Mouse (Mus musculus) left cerebral cortex, adult 8-10 months (tissue): Measurements from ENCODE around the gene Tnk2. TPM values are rescaled to one million over a fixed set of nuclear protein-coding genes. Genes with fewer than 3 reads are reported as not detected.

Experiments used
- DNase-seq, 2 experiments: peaks; one replicate each; pipeline ENCODE4 v3.0.0; 2022; ENCODE audit warnings: low spot score in 2 of 2
- total RNA-seq, 4 experiments: library from RNA; stranded (reverse); gene quantifications; 2 replicates each; pipeline ENCODE4 v1.2.4; 2022

Gene Tnk2
- total RNA-seq, 4 experiments from 2014 or later = 243 to 266 (median 252) TPM

- DNase-seq = no peak
These were observed 65.4 kb downstream of the Tnk2 start for GRCm38 (mm10) chr16:32709116-32709515.

- no peak for DNase-seq
These were observed 66.9 kb downstream of the Tnk2 start for GRCm38 (mm10) chr16:32710426-32711070.

- DNase-seq = no peak
These were observed 68.5 kb downstream of the Tnk2 start for GRCm38 (mm10) chr16:32712202-32712601.

- DNase-seq = no peak
These were observed 69.9 kb downstream of the Tnk2 start for GRCm38 (mm10) chr16:32713556-32713955.

GRCm38 (mm10) chr16:32715364-32715763 lies 71.7 kb downstream of the Tnk2 start:
- DNase-seq = no peak

GRCm38 (mm10) chr16:32723163-32723562 lies 79.5 kb downstream of the Tnk2 start:
- no peak for DNase-seq

- DNase-seq = no peak
These were observed 80.1 kb downstream of the Tnk2 start for GRCm38 (mm10) chr16:32723767-32724166.

GRCm38 (mm10) chr16:32724259-32724658 lies 80.6 kb downstream of the Tnk2 start:
- no peak for DNase-seq

- no peak for DNase-seq
These were observed 82.8 kb downstream of the Tnk2 start for GRCm38 (mm10) chr16:32726501-32726900.

DNA sequence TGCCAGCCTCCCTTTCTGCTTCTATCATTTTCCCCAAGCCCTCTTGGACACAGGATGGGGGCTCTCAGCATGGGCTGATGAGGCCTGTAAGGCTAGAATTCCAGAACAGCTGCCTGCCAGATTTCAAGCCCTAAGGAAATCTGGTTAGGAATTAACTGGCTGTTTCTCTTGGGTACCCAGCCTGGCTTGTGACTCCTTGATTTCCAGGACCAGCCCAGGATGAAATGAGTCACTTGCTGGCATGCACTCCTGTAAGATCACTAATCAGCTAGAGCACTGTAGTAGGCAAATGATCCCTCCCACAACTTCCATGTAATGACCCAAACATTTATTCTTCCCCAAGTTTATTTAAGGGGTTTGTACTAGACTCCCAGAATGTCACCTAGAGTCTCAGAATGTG lies 84.6 kb downstream of the Tnk2 start:
- no peak for DNase-seq

DNA sequence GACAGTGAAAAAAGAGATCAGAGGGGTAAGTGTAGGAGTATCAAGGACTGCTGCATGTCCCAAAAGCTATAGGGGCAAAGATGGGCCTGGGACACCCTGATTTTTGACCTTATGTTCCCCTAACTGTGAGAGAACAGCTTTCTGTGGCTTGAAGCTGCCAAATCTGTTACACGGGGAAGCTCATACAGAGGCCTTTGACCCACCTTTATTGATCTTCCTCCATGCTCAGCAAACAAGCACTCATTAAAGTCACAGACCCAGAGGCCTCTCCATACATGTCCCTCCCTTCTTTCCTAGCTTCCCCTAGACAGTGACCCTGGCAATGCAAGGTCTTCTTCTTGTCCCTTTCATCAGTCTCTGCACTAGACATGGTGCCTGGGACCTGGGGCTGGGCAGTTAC lies 85.1 kb downstream of the Tnk2 start:
- no peak for DNase-seq

Other genes starting within 250 kb of the Tnk2 start
- gene Tm4sf19, start 243.4 kb upstream of the Tnk2 start, total RNA-seq = under 1 TPM in 1 of 4 experiments, not detected in 3; 0.27 TPM
- gene Tctex1d2, start 224.2 kb upstream of the Tnk2 start, total RNA-seq = 10 to 100 TPM; 17.5 to 21.3 (median 20.0) TPM
- 10 to 100 TPM; 40.0 to 46.7 (median 43.6) TPM for gene Pcyt1a, start 213.0 kb upstream of the Tnk2 start, total RNA-seq
- gene Slc51a, start 156.0 kb upstream of the Tnk2 start, total RNA-seq = not detected
- gene Zdhhc19, start 147.6 kb upstream of the Tnk2 start, total RNA-seq = not detected
- gene Tfrc, start 35.0 kb upstream of the Tnk2 start, total RNA-seq = 10 to 100 TPM; 70.9 to 85.1 (median 81.6) TPM
- under 1 TPM in 1 of 4 experiments, not detected in 3; 0.05 TPM for gene Muc4, start 92.0 kb downstream of the Tnk2 start, total RNA-seq
- gene Muc20, start 153.6 kb downstream of the Tnk2 start, total RNA-seq = not detected
- not detected for gene Smbd1, start 166.6 kb downstream of the Tnk2 start, total RNA-seq
- 100 to 1,000 TPM in 2 of 4 experiments, 10 to 100 TPM in 2; 94.8 to 117 (median 99.8) TPM for gene Fyttd1, start 233.6 kb downstream of the Tnk2 start, total RNA-seq
- 10 to 100 TPM; 63.9 to 74.1 (median 69.3) TPM for gene Rubcn, start 233.9 kb downstream of the Tnk2 start, total RNA-seq